Mouse (Mus musculus): ENCODE results near the gene Lgr4.

- TF ChIP-seq CTCF (IDR thresholded peaks at IDR 0.05; ENCODE audit: low read depth) = no peak
- TF ChIP-seq EP300 (IDR thresholded peaks at IDR 0.05; ENCODE audit: low read depth) = 0 out of 2 replicates have a peak, but pooled peaks have one; percentile 28
Measured at GRCm38 (mm10) chr2:109890597-109890996, 26.9 kb upstream of the Lgr4 start, which contains the start of gene Lin7c.
